Mouse (Mus musculus) cerebral cortex, adult 2 months (tissue): ENCODE results near the gene Tas2r117.

Source experiments
- WGBS: fragments of 180-500 bp; shearing (Covaris S2); methylation state at CpG from one replicate; pipeline ENCODE4 v1.1.7; 2018; 5-methylcytosine and 5-hydroxymethylcytosine counted together

Gene Tas2r117

GRCm38 (mm10) chr6:132802518-132802917 lies at the start of gene Tas2r117:
Gene Tas2r117 (plus strand): TSS chr6:132802818.
- 63% methylated on average over 1 of the region's 1 CpGs for WGBS

- WGBS = 79% methylated on average over 1 of the region's 1 CpGs
Measured at GRCm38 (mm10) chr6:132754430-132754829, 48.2 kb upstream of the Tas2r117 start, which contains the start of gene Tas2r124. Gene Tas2r124 (plus strand): TSS chr6:132754730.

GRCm38 (mm10) chr6:132761831-132762230 lies 40.8 kb upstream of the Tas2r117 start, which contains the start of gene Tas2r102:
Gene Tas2r102 (plus strand): TSS chr6:132762131.
- 94% methylated on average over 2 of the region's 2 CpGs for WGBS

GRCm38 (mm10) chr6:132778062-132778461 lies 24.6 kb upstream of the Tas2r117 start, which contains the start of gene Tas2r136:
Gene Tas2r136 (minus strand): TSS chr6:132778162.

GRCm38 (mm10) chr6:132795393-132795792 lies 7.2 kb upstream of the Tas2r117 start:
- 44% methylated on average over 1 of the region's 1 CpGs for WGBS

GRCm38 (mm10) chr6:132846842-132847241 lies 44.2 kb downstream of the Tas2r117 start, which contains the start of gene Tas2r123:
Gene Tas2r123 (plus strand): TSS chr6:132847142.
- 80% methylated on average over 1 of the region's 1 CpGs for WGBS
